Mouse (Mus musculus) stomach, postnatal 0 days (tissue): ENCODE data around the gene Acp4. TPM values are rescaled to one million over a fixed set of nuclear protein-coding genes. Genes with fewer than 3 reads are reported as not detected.
"Not testable (repeated sequence)": the region's sequence is repeated elsewhere in the genome, so short reads cannot be mapped to it uniquely, and the experiment has no call there.

Experiments
- ATAC-seq: fragments of 200-750 bp; cut with Nextera tagmentation; 2 replicates; pipeline ENCODE4 v1.8.0; 2017; ENCODE audit not compliant: low FRiP score, low TSS enrichment
- DNase-seq: peaks from one replicate; pipeline ENCODE4 v3.0.0-alpha.2; 2016; ENCODE audit warnings: low spot score
- H3K27ac ChIP-seq: fragments of 300-500 bp; sonication (generic); replicated peaks from 2 replicates; pipeline ENCODE4 v1.5.1; 2014; ENCODE audit warnings: mild to moderate bottlenecking, control low read depth
- H3K27me3 ChIP-seq: fragments of 300-500 bp; sonication (generic); 2 replicates; pipeline ENCODE4 v1.6.1; 2014; ENCODE audit warnings: low read length; ENCODE audit not compliant: control insufficient read depth, insufficient read depth
- H3K36me3 ChIP-seq: fragments of 300-500 bp; sonication (generic); 2 replicates; pipeline ENCODE4 v1.6.1; 2014; ENCODE audit warnings: low read length, mixed read lengths; ENCODE audit not compliant: control insufficient read depth, insufficient read depth
- H3K4me1 ChIP-seq: fragments of 300-500 bp; sonication (generic); replicated peaks from 2 replicates; pipeline ENCODE4 v1.6.1; 2014; ENCODE audit warnings: antibody characterized with exemption; ENCODE audit not compliant: control insufficient read depth, insufficient read depth
- H3K4me2 ChIP-seq: fragments of 300-500 bp; sonication (generic); replicated peaks from 2 replicates; pipeline ENCODE4 v1.6.1; 2014; ENCODE audit warnings: low read depth, mild to moderate bottlenecking, control low read depth, moderate library complexity
- H3K4me3 ChIP-seq: fragments of 300-500 bp; sonication (generic); 2 replicates; pipeline ENCODE4 v1.5.1; 2014; ENCODE audit warnings: low read depth, low read length, control low read depth
- H3K9ac ChIP-seq: fragments of 300-500 bp; sonication (generic); 2 replicates; pipeline ENCODE4 v1.6.1; 2014; ENCODE audit warnings: mild to moderate bottlenecking, low read length, control low read depth, mixed read lengths
- H3K9me3 ChIP-seq: fragments of 300-500 bp; sonication (generic); 2 replicates; pipeline ENCODE4 v1.6.1; 2016; ENCODE audit warnings: low read length; ENCODE audit not compliant: control insufficient read depth
- CTCF ChIP-seq: IDR thresholded peaks from 2 replicates; pipeline ENCODE4 v1.5.1; 2016; ENCODE audit warnings: antibody characterized with exemption, low read depth, mild to moderate bottlenecking, moderate library complexity
- EP300 ChIP-seq: optimal IDR thresholded peaks from 2 replicates; pipeline ENCODE3; 2016; ENCODE audit warnings: antibody characterized with exemption
- WGBS: fragments of 180-500 bp; shearing (Covaris S2); extraction: QIAGEN DNeasy Blood & Tissue Kit; methylation state at CpG from one replicate; pipeline ENCODE4 v1.1.7; 2014; 5-methylcytosine and 5-hydroxymethylcytosine counted together
- polyA plus RNA-seq: library from polyadenylated mRNA; unstranded; fragments of >200 nt; fragmentation: Nextera tagmentation; extraction: Ambion mirVana; gene quantifications from 2 replicates; pipeline ENCODE4 v1.2.1, GENCODE M21; 2015

The Acp4 gene
- polyA plus RNA-seq, 1 experiment from 2014 or later, result not detected

DNA sequence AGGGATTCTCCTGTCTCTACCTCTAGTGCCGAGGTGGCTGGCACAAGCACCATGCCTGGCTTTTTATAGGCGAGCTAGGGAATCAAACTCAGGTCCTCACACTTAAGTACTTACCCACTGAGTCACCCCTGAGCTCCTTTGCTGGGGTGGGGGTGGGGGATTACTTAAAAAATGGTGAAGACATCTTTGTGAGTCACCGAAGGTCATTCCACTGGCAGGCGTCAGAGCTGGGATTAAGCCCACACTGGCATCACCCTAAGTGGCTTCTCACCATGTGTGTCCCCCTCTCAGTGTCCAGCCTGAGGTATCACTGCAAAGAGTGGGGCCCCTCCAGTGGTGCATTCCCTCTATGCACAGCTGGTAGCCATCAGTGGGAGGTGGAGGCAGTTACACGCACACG lies 3.2 kb upstream of the Acp4 start:
- Histone ChIP-seq H3K27ac (no peak overlapping the region), H3K4me2 (no peak overlapping the region), H3K9ac (no peak overlapping the region), H3K9me3 (no peaks in the 10 kb centered on the region), H3K4me3 (no peak overlapping the region), H3K4me1 (no peaks in the 10 kb centered on the region), H3K27me3 (no peaks in the 10 kb centered on the region; the same call in 1 of the 2 replicates), H3K36me3 (no peaks in the 10 kb centered on the region)
- ATAC-seq, result no peak
- TF ChIP-seq EP300, result no peak
- TF ChIP-seq CTCF, result no peak
- 65% methylated on average over 6 of the region's 6 CpGs for WGBS
- no peak for DNase-seq

- no peak for DNase-seq
- TF ChIP-seq EP300, result no peak
- no peak for TF ChIP-seq CTCF
- WGBS, result 56% methylated on average over 6 of the region's 6 CpGs
Measured at GRCm38 (mm10) chr7:44254930-44255329, 2.2 kb downstream of the Acp4 start.

DNA sequence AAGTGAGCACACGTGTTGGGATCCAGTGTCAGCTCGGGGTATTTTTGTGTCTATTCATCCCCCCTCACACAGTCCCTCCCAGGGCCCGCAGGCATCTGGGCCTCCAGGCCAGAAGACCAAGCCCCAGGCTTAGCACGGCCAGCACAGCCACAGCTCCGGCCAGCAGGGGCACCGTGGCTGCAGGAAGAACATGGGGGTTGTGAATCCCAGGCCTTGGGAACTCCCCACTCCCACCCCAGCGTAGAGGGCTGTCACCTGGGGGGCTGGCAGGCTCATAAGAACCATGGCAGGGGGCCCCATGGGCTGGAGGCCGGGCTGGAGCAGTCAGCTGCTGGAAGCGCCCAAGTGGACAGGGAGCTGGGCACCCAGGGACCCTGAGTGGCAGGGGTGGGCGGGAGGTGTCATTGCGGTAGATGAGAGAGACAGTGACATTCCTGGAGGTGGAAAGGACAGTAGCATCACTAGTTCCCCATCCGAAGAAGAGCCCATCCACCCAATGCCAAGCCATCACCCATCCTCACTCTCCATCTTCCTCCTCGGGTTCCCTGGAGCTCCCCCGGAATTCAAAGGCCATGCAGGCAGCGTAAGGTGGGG lies 4.1 kb downstream of the Acp4 start:
- 60% methylated on average over 15 of the region's 15 CpGs for WGBS
- DNase-seq, result no peak
- H3K4me3 ChIP-seq, result no peak overlapping the region
- H3K36me3 ChIP-seq, result no peaks in the 10 kb centered on the region; the same call in 1 of the 2 replicates
- H3K4me2 ChIP-seq, result no peak overlapping the region
- no peaks in the 10 kb centered on the region for H3K9me3 ChIP-seq
- no peak for ATAC-seq
- no peaks in the 10 kb centered on the region for H3K4me1 ChIP-seq
- no peak for TF ChIP-seq EP300
- peak; percentile 22; the same call in 1 of the 2 replicates for TF ChIP-seq CTCF
- H3K27ac ChIP-seq, result no peak overlapping the region
- no peaks in the 10 kb centered on the region; the same call in 1 of the 2 replicates for H3K27me3 ChIP-seq
- 0 out of 2 replicates have a peak overlapping the region, but pooled peaks have one; percentile 23 for H3K9ac ChIP-seq

More at GRCm38 (mm10) chr7:44254930-44255329, 2.2 kb downstream of the Acp4 start:
- ATAC-seq, result no peak
- Histone ChIP-seq H3K27me3 (no peaks in the 10 kb centered on the region; the same call in 1 of the 2 replicates), H3K4me2 (no peak overlapping the region), H3K4me1 (no peaks in the 10 kb centered on the region), H3K4me3 (no peak overlapping the region), H3K36me3 (no peaks in the 10 kb centered on the region; the same call in 1 of the 2 replicates), H3K27ac (no peak overlapping the region), H3K9me3 (no peaks in the 10 kb centered on the region), H3K9ac (no peak overlapping the region)

DNA sequence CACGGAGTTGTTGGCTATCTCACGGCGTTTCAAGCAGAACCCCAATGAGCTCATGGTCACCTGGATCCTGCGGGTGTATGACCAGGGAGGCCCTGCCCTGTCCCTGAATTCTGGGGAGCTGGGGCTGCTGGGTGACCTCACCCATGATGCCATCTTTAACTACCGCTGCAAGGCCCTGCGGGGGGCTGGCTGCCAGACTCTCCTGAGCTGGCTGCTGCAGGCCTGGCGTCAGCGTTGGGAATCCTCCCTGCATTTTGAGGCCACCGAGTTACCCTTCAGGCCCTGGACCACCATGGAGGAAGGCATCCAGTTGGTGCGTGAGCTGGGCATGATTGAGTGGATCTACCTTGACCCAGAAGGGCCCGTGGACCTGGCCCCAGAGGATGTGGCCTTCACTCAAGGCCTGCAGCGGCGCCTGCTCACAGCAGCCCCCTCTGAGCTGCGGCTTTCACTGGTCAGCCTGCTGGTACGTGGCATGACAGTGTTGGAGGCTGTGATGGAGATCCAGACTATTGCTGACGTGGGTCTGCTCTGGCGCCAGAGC lies 6.4 kb downstream of the Acp4 start:
- ATAC-seq, H3K36me3 ChIP-seq, H3K4me3 ChIP-seq, DNase-seq, H3K4me1 ChIP-seq, H3K4me2 ChIP-seq, H3K27ac ChIP-seq, H3K9ac ChIP-seq, H3K27me3 ChIP-seq, H3K9me3 ChIP-seq: not testable (repeated sequence)
- 88% methylated on average over 17 of the region's 17 CpGs for WGBS

GRCm38 (mm10) chr7:44249248-44249647 lies 7.9 kb downstream of the Acp4 start:
- WGBS, result 86% methylated on average over 4 of the region's 4 CpGs
- Histone ChIP-seq H3K9ac (no peak overlapping the region), H3K4me2 (no peak overlapping the region), H3K27ac (no peak overlapping the region), H3K4me3 (no peak overlapping the region), H3K9me3 (no peaks in the 10 kb centered on the region), H3K27me3 (no peaks in the 10 kb centered on the region), H3K4me1 (no peaks in the 10 kb centered on the region; the same call in 1 of the 2 replicates), H3K36me3 (no peaks in the 10 kb centered on the region; the same call in 1 of the 2 replicates)
- TF ChIP-seq CTCF (no peak), EP300 (no peak)
- no peak for DNase-seq
- ATAC-seq, result no peak

DNA sequence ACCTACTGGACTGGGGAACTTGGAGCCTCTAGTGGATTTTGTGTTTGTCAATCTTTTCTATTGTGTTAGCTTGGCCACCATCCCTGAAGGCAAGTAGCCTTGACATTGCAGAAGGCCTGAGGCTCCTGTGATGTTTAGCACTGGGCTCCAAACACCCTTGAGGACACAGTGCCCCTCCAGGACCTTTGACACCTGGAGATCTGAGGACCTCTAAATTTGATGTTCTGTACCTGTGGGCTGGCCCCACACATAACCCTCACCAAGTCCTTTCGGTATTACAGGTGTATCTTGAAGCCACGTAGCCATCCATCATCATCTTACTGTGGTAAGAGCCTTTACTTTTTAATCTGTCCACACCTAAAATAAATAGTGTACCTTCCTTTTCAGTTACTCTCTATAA lies 9.2 kb downstream of the Acp4 start:
- TF ChIP-seq CTCF (no peak), EP300 (no peak)
- Histone ChIP-seq H3K9ac (no peak overlapping the region), H3K4me1 (no peaks in the 10 kb centered on the region; the same call in 1 of the 2 replicates), H3K27me3 (no peaks in the 10 kb centered on the region), H3K9me3 (no peaks in the 10 kb centered on the region), H3K4me3 (no peak overlapping the region), H3K27ac (no peak overlapping the region), H3K36me3 (no peaks in the 10 kb centered on the region; the same call in 1 of the 2 replicates), H3K4me2 (peak overlapping the region; percentile 70)
- DNase-seq (no peak), ATAC-seq (no peak)
- 66% methylated on average over 2 of the region's 2 CpGs for WGBS
